Mouse (Mus musculus) liver, embryonic 14.5 days (tissue): Measurements from ENCODE around the gene Mt3.

Experiments used
- CTCF ChIP-seq: IDR thresholded peaks from 2 replicates; pipeline ENCODE4 v1.5.1; 2016; ENCODE audit warnings: antibody characterized with exemption, low read depth, control low read depth
- EP300 ChIP-seq: IDR thresholded peaks from 2 replicates; pipeline ENCODE4 v1.6.1; 2016; ENCODE audit warnings: antibody characterized with exemption, low read depth

DNA sequence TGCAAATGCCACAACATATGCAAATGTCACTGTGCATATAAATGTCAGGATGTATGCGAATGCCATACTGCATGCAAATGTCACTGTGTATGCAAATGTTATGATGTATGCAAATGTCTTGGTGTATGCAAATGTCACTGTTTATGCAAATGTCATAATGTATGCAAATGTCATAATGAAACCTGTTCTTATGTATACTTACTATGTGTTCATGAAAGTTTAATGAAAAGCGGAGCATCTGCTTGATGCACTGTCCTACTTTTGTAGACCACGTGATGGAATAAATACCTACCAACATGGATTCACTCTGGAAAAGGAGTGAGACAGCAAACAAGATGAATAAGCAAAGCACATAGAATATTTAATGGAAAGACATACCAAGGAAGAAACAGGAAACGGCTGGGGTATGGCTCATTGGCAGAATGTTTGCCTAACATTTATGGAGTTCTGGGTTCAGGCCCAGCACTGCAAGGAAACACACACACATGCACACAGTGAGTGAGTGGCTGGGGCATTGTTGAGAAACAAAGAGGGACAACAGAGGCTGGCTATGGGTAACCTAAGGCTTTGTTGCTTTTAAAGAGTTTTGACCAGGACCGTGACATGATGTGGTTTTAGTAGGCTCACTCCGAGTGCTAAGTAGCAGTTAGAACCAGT lies 23.1 kb upstream of the Mt3 start:
- TF ChIP-seq CTCF (no peak), EP300 (no peak)
